Mouse (Mus musculus): ENCODE measurements around the gene Mitd1. TPM values are rescaled to one million over a fixed set of nuclear protein-coding genes. Genes with fewer than 3 reads are reported as not detected.

Mitd1 gene
- polyA plus RNA-seq, 1 experiment: 16.9 TPM

DNA sequence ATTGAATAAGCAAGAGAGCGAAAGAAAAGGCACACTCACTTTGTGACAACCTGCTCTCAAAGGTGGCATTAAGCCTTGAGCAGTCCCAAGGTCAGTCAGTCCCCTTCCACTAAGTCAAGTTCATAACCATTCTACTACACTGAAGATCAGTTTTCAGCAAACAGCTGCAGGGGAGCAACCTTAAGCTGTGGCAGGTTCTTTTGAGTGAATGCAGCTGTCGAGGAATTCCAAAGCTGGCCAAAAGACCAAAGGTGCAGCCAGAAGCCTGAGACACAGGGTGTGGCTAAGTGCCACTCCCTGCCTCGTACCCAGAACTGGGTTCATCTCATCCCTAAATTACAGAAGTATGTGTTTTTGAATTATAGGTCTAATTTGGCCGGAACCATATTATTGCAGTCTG is 9.6 kb upstream of the Mitd1 start:
- TF ChIP-seq POLR2A (IDR thresholded peaks at IDR 0.05; ENCODE audit: extremely low read depth, insufficient read depth, low read length) (no peak), CTCF (IDR thresholded peaks at IDR 0.05; ENCODE audit: extremely low read depth, insufficient read depth, low read length) (no peak)

DNA sequence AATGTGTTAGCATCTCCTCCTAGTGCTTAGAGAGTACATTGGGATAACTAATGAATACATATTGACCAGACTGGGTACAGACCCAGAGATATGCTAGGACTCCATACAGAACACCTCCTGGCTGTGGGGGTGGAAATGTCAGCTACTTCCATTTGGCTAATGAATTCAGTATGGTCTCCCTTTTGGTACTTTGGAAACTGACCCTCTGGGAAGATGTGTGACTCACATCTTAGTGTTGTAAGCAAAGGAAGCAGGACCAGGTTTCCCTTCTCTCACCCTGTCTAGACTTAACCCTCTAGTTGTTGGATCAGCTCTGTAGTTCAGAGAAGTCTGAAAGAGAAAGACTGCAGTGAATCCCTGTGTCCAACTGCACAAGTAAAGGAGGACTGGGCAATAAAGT is 4.4 kb upstream of the Mitd1 start:
- TF ChIP-seq CTCF (IDR thresholded peaks at IDR 0.05; ENCODE audit: extremely low read depth, insufficient read depth, low read length) (no peak), POLR2A (IDR thresholded peaks at IDR 0.05; ENCODE audit: extremely low read depth, insufficient read depth, low read length) (no peak)
- Histone ChIP-seq H3K4me1 (ENCODE audit: control insufficient read depth, insufficient read depth, low read length) (no peaks in the 10 kb centered on the region), H3K4me3 (ENCODE audit: insufficient read depth, low read length) (no peak overlapping the region), H3K27ac (ENCODE audit: insufficient read depth, low read length) (no peak overlapping the region)

More for the DNA sequence above, 9.6 kb upstream of the Mitd1 start:
- Histone ChIP-seq H3K27ac (ENCODE audit: insufficient read depth, low read length) (no peak overlapping the region), H3K4me3 (ENCODE audit: insufficient read depth, low read length) (no peak overlapping the region), H3K4me1 (ENCODE audit: control insufficient read depth, insufficient read depth, low read length) (no peaks in the 10 kb centered on the region)

DNA sequence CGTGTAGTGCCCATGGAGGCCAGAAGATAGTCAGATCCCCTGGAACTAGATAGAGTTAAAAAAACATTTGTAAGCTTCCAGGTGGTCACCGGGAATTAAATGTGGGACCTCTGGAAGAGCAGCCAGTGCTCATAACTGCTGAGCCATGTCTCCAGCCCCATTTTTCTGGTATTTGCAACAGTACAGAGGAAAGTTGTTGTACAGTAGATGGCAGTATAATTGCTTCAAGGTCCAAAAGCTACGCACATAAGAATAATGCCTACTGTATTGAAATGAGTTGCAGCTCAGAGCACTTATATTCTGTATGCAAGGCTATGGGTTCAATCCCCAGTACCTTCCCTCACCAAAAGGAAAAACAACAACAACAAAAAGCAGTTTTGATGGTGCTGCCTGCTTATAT is 1.2 kb upstream of the Mitd1 start:
- Histone ChIP-seq H3K27ac (ENCODE audit: insufficient read depth, low read length) (no peak overlapping the region), H3K4me1 (ENCODE audit: control insufficient read depth, insufficient read depth, low read length) (no peaks in the 10 kb centered on the region), H3K4me3 (ENCODE audit: insufficient read depth, low read length) (peak overlapping the region; percentile 58; the same call in 1 of the 2 replicates)
- TF ChIP-seq CTCF (IDR thresholded peaks at IDR 0.05; ENCODE audit: extremely low read depth, insufficient read depth, low read length): no peak
- no peak for TF ChIP-seq POLR2A (IDR thresholded peaks at IDR 0.05; ENCODE audit: extremely low read depth, insufficient read depth, low read length)

DNA sequence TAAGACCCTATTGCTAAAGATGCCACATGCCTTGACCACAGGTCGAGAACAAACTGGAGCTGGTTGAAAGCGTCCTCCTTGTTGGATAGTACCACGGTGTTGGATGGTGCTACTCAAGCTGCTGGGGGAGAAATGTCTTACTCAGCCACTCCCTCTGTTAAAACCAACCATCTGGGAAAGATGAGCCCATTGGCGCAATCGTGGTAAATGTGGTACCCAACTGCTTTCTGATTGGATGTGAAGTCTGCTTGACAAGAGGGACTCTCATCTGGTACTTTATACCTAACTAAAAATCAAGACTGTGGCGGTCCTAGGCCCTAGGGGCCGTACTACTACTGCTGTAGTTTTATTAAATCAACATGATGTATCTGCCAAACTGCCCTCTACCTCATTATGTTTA is 1.0 kb downstream of the Mitd1 start:
- H3K4me1 ChIP-seq (ENCODE audit: control insufficient read depth, insufficient read depth, low read length): no peaks in the 10 kb centered on the region
- H3K27ac ChIP-seq (ENCODE audit: insufficient read depth, low read length): no peak overlapping the region
- H3K4me3 ChIP-seq (ENCODE audit: insufficient read depth, low read length): peak overlapping the region; percentile 58; the same call in 1 of the 2 replicates
- TF ChIP-seq CTCF (IDR thresholded peaks at IDR 0.05; ENCODE audit: extremely low read depth, insufficient read depth, low read length) (no peak), POLR2A (IDR thresholded peaks at IDR 0.05; ENCODE audit: extremely low read depth, insufficient read depth, low read length) (no peak)

DNA sequence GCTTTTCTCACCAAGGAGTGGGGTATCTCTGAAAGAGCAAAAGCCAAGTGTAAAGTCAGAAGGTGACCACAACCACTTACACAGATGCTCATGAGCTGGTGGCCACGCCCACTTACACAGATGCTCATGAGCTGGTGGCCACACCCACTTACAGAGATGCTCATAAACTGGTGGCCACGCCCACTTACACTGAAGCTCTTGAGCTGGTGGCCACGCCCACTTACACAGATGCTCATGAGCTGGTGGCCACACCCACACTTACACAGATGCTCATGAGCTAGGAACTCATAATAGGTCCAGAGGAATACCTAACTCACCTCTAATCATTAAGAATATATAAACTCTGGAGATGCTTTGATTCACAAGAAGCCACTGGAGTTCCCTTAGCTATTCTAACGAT is 5.8 kb downstream of the Mitd1 start:
- H3K4me1 ChIP-seq (ENCODE audit: control insufficient read depth, insufficient read depth, low read length): no peaks in the 10 kb centered on the region
- TF ChIP-seq CTCF (IDR thresholded peaks at IDR 0.05; ENCODE audit: extremely low read depth, insufficient read depth, low read length) (no peak), POLR2A (IDR thresholded peaks at IDR 0.05; ENCODE audit: extremely low read depth, insufficient read depth, low read length) (no peak)
- H3K27ac ChIP-seq (ENCODE audit: insufficient read depth, low read length): no peak overlapping the region
- H3K4me3 ChIP-seq (ENCODE audit: insufficient read depth, low read length): no peak overlapping the region

DNA sequence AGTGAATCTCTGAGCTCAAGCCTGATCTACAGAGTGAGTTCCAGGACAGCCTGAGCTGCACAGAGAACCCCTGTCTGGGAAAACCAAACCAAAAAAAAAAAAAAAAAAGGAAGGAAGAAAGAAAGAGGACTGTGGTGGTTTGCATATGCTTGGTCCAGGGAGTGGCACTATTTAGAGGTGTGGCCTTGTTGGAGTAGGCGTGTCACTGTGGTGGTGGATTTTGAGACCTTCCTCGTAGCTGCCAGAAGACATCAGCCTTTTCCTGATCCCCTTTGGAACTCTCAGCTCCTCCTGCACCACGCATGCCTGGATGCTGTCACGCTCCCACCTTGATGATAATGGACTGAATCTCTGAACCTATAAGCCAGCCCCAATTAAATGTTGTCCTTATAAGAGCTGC is 6.8 kb downstream of the Mitd1 start:
- no peaks in the 10 kb centered on the region for H3K4me1 ChIP-seq (ENCODE audit: control insufficient read depth, insufficient read depth, low read length)
- no peak overlapping the region for H3K4me3 ChIP-seq (ENCODE audit: insufficient read depth, low read length)
- no peak overlapping the region for H3K27ac ChIP-seq (ENCODE audit: insufficient read depth, low read length)
- no peak for TF ChIP-seq CTCF (IDR thresholded peaks at IDR 0.05; ENCODE audit: extremely low read depth, insufficient read depth, low read length)
- TF ChIP-seq POLR2A (IDR thresholded peaks at IDR 0.05; ENCODE audit: extremely low read depth, insufficient read depth, low read length): no peak

DNA sequence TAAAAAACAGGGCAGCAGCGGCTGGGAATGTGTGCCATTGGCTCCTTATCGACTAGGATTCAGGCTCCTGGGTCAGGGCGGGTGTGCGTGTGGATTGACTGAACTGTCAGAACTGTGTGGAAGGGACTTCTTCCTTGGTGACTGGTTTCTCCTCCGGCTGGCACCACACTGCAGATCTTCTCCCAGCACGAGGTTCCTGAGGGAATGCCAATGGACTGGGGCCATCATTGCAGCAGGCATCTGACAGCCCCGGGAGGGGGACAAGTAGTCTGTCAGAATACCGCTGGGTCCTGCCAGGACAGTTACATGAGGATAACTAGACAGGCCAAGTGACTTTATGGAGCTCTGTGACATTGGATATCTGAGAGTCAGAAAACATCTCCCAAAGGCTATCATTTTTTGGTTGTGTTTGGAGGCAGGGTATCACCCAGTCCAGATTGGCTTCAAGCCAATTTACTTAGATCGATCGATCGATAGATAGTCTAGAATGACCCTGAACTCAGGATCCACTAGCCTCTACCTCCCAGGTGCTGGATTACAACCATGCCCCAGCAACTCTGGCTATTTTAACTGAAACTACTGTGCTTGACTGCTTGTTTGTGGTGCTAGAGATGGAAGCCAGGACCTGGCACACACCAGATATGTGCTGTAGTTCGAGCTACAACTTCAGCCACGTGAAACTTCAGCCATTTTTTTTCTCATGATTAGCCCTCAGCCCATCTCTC is 12.3 kb downstream of the Mitd1 start:
- TF ChIP-seq POLR2A (IDR thresholded peaks at IDR 0.05; ENCODE audit: extremely low read depth, insufficient read depth, low read length): no peak
- TF ChIP-seq CTCF (IDR thresholded peaks at IDR 0.05; ENCODE audit: extremely low read depth, insufficient read depth, low read length): no peak
- no peak overlapping the region for H3K27ac ChIP-seq (ENCODE audit: insufficient read depth, low read length)
- H3K4me1 ChIP-seq (ENCODE audit: control insufficient read depth, insufficient read depth, low read length): peaks cover 1% of the 10 kb centered on the region; the same call in 1 of the 2 replicates
- no peak overlapping the region for H3K4me3 ChIP-seq (ENCODE audit: insufficient read depth, low read length)

DNA sequence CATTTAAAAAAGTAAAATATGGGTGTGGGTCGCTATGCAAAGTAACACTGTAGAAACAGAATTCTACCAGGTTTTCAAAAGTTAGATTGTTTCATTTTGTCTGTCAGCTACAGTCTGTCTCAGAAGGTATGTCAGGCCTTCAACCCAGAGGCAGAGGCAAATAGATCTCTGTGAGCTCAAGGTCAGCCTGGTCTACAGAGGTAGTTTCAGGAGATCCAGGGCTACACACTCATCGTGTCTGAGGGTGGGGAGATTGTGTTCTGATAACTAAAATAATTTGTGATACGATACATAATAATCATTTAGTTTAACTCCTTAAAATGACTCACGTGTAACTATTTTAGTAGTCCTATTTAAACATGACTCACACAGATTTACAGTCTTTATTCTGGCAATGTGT is 17.1 kb downstream of the Mitd1 start:
- TF ChIP-seq POLR2A (IDR thresholded peaks at IDR 0.05; ENCODE audit: extremely low read depth, insufficient read depth, low read length): no peak
- no peak for TF ChIP-seq CTCF (IDR thresholded peaks at IDR 0.05; ENCODE audit: extremely low read depth, insufficient read depth, low read length)
- peaks cover 1% of the 10 kb centered on the region; the same call in 1 of the 2 replicates for H3K4me1 ChIP-seq (ENCODE audit: control insufficient read depth, insufficient read depth, low read length)
- no peak overlapping the region; the same call in 1 of the 2 replicates for H3K4me3 ChIP-seq (ENCODE audit: insufficient read depth, low read length)
- no peak overlapping the region for H3K27ac ChIP-seq (ENCODE audit: insufficient read depth, low read length)

DNA sequence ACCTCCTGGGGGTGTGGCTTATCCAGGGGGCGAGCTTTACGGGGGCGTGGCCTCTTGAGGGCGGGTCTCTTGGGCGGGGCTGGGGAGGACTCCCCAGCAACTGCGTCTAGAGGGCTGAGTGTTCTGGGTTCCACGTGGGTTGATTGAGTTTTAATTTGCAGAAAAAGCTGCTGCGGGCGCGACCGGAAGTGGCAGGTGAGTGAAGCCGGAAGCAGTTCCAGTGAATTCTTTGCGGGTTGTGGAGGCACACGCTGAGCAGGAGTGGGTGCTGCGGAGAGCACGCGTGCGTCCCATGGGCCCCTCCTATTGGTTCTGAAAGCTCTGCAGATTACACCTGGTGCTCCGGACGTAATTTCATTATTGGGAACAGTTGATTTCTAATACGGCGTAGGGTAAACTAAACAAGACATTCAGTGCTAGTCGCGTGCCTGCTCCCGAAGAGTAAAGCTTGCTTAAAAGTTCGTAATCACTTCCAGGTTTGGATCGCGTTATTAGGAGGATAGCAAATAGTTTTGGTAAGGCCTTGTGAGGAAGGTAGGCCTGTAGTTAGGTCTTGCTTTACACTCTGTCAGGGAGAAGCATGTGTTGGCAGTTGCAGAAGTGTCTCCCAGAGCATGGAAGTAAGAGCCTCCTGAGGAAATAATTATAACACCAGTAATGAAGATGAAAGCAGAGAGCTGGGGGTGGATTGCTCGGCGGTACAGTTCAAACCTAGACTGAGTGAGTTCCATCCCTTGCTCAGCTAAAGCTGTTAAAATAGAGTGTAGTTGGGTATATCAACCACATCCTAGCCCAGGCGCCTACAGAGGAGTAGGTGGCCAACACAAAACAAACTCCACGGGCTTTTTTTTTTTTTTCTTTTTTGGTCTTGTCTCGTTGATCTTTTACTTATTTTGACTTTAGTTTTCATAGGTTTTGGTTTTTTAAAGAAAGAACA is 17.8 kb downstream of the Mitd1 start:
- TF ChIP-seq CTCF (IDR thresholded peaks at IDR 0.05; ENCODE audit: extremely low read depth, insufficient read depth, low read length) (no peak), POLR2A (IDR thresholded peaks at IDR 0.05; ENCODE audit: extremely low read depth, insufficient read depth, low read length) (no peak)
- peak overlapping the region; percentile 31 for H3K4me3 ChIP-seq (ENCODE audit: insufficient read depth, low read length)
- H3K27ac ChIP-seq (ENCODE audit: insufficient read depth, low read length): peak overlapping the region; percentile 47
- peaks cover 1% of the 10 kb centered on the region; the same call in 1 of the 2 replicates for H3K4me1 ChIP-seq (ENCODE audit: control insufficient read depth, insufficient read depth, low read length)
